Mouse (Mus musculus) liver, embryonic 16.5 days (tissue): ENCODE results near the gene 1700001J03Rik. TPM values are rescaled to one million over a fixed set of nuclear protein-coding genes. Genes with fewer than 3 reads are reported as not detected.
"Not testable (repeated sequence)": the region's sequence is repeated elsewhere in the genome, so short reads cannot be mapped to it uniquely, and the experiment has no call there.

Experiments used
- ATAC-seq: fragments of 200-750 bp; cut with Nextera tagmentation; 2 replicates; pipeline ENCODE4 v1.8.0; 2017; ENCODE audit warnings: low read depth, mild to moderate bottlenecking, moderate number of reproducible peaks, moderate library complexity
- H3K27ac ChIP-seq: fragments of 300-500 bp; sonication (generic); 2 replicates; pipeline ENCODE4 v1.5.1; 2014; ENCODE audit warnings: mild to moderate bottlenecking, low read length
- H3K27me3 ChIP-seq: fragments of 300-500 bp; sonication (generic); 2 replicates; pipeline ENCODE4 v1.6.1; 2014; ENCODE audit warnings: low read depth, low read length, mixed read lengths; ENCODE audit not compliant: control insufficient read depth, insufficient read depth
- H3K36me3 ChIP-seq: fragments of 300-500 bp; sonication (generic); 2 replicates; pipeline ENCODE4 v1.6.1; 2014; ENCODE audit warnings: mild to moderate bottlenecking; ENCODE audit not compliant: control insufficient read depth, insufficient read depth
- H3K4me1 ChIP-seq: fragments of 300-500 bp; sonication (generic); 2 replicates; pipeline ENCODE4 v1.6.1; 2014; ENCODE audit warnings: low read depth, low read length, mixed read lengths; ENCODE audit not compliant: control insufficient read depth
- H3K4me2 ChIP-seq: fragments of 300-500 bp; sonication (generic); 2 replicates; pipeline ENCODE4 v1.6.1; 2014; ENCODE audit warnings: low read depth, low read length, mixed read lengths
- H3K4me3 ChIP-seq: fragments of 300-500 bp; sonication (generic); 2 replicates; pipeline ENCODE4 v1.5.1; 2014; ENCODE audit warnings: low read depth, mild to moderate bottlenecking, low read length
- H3K9ac ChIP-seq: fragments of 300-500 bp; sonication (generic); 2 replicates; pipeline ENCODE4 v1.6.1; 2014; ENCODE audit warnings: low read depth, low read length
- H3K9me3 ChIP-seq: fragments of 300-500 bp; sonication (generic); replicated peaks from 2 replicates; pipeline ENCODE4 v1.6.1; 2016; ENCODE audit warnings: low read length; ENCODE audit not compliant: control insufficient read depth
- WGBS: fragments of 180-500 bp; shearing (Covaris S2); extraction: QIAGEN DNeasy Blood & Tissue Kit; methylation state at CpG from one replicate; pipeline ENCODE4 v1.1.7; 2014; ENCODE audit not compliant: insufficient replicate concordance; 5-methylcytosine and 5-hydroxymethylcytosine counted together
- polyA plus RNA-seq: library from polyadenylated mRNA; unstranded; fragments of >200 nt; fragmentation: Nextera tagmentation; extraction: Ambion mirVana; gene quantifications from 2 replicates; pipeline ENCODE4 v1.2.1, GENCODE M21; 2015

1700001J03Rik gene
- polyA plus RNA-seq, result not detected in 2 replicates

GRCm38 (mm10) chr5:146185204-146185603 lies at the start of gene 1700001J03Rik:
TSS of gene 1700001J03Rik (minus strand) at chr5:146185304.
- not testable (repeated sequence) for ATAC-seq, H3K27ac ChIP-seq, H3K27me3 ChIP-seq, H3K4me3 ChIP-seq, H3K4me1 ChIP-seq, H3K9me3 ChIP-seq, H3K9ac ChIP-seq, H3K36me3 ChIP-seq, H3K4me2 ChIP-seq
- 69% methylated on average over 4 of the region's 4 CpGs for WGBS

GRCm38 (mm10) chr5:146234336-146234735 lies 49.2 kb upstream of the 1700001J03Rik start:
- 10% methylated on average over 1 of the region's 1 CpGs for WGBS

GRCm38 (mm10) chr5:146232816-146233215 lies 47.7 kb upstream of the 1700001J03Rik start:
- WGBS, result 46% methylated on average over 11 of the region's 11 CpGs
- Histone ChIP-seq H3K27me3 (no peaks in the 10 kb centered on the region), H3K4me1 (peaks cover 40% of the 10 kb centered on the region), H3K4me2 (peak overlapping the region; percentile 64), H3K9ac (peak overlapping the region; percentile 94), H3K9me3 (no peaks in the 10 kb centered on the region), H3K27ac (peak overlapping the region; percentile 70), H3K36me3 (no peaks in the 10 kb centered on the region; the same call in 1 of the 2 replicates), H3K4me3 (peak overlapping the region; percentile 93)
- no peak for ATAC-seq

More at GRCm38 (mm10) chr5:146234336-146234735, 49.2 kb upstream of the 1700001J03Rik start:
- Histone ChIP-seq H3K4me1 (peaks cover 46% of the 10 kb centered on the region), H3K9ac (peak overlapping the region; percentile 47; the same call in 1 of the 2 replicates), H3K27me3 (no peaks in the 10 kb centered on the region), H3K9me3 (no peaks in the 10 kb centered on the region), H3K27ac (peak overlapping the region; percentile 47; the same call in 1 of the 2 replicates), H3K4me2 (peak overlapping the region; percentile 62), H3K36me3 (no peaks in the 10 kb centered on the region; the same call in 1 of the 2 replicates), H3K4me3 (peak overlapping the region; percentile 42)
- ATAC-seq, result peak; percentile 22

GRCm38 (mm10) chr5:146232056-146232675 lies 47.1 kb upstream of the 1700001J03Rik start:
- Histone ChIP-seq H3K9ac (peak overlapping the region; percentile 94), H3K27ac (peak overlapping the region; percentile 98), H3K27me3 (no peaks in the 10 kb centered on the region), H3K36me3 (no peaks in the 10 kb centered on the region), H3K9me3 (no peaks in the 10 kb centered on the region), H3K4me1 (peaks cover 34% of the 10 kb centered on the region), H3K4me2 (peak overlapping the region; percentile 64), H3K4me3 (peak overlapping the region; percentile 93)
- WGBS, result 30% methylated on average over 6 of the region's 6 CpGs
- no peak for ATAC-seq

GRCm38 (mm10) chr5:146231655-146231996 lies 46.5 kb upstream of the 1700001J03Rik start:
- H3K27me3 ChIP-seq, result no peaks in the 10 kb centered on the region
- H3K4me1 ChIP-seq, result peaks cover 28% of the 10 kb centered on the region
- under 1% methylated on average over 19 of the region's 19 CpGs for WGBS
- peak; percentile 16 for ATAC-seq
- peak overlapping the region; percentile 94 for H3K9ac ChIP-seq
- H3K9me3 ChIP-seq, result no peaks in the 10 kb centered on the region
- peak overlapping the region; percentile 64 for H3K4me2 ChIP-seq
- peak overlapping the region; percentile 98 for H3K27ac ChIP-seq
- peak overlapping the region; percentile 93 for H3K4me3 ChIP-seq
- H3K36me3 ChIP-seq, result no peaks in the 10 kb centered on the region

GRCm38 (mm10) chr5:146230864-146231654 lies 46.0 kb upstream of the 1700001J03Rik start, which contains the start of gene Cdk8:
TSS of gene Cdk8 (plus strand) at chr5:146231230.
- Histone ChIP-seq H3K4me3 (peak within 1 kb of the TSS; percentile 93), H3K27ac (peak within 1 kb of the TSS; percentile 98), H3K4me2 (peak within 1 kb of the TSS; percentile 64), H3K9me3 (no peaks in the 10 kb centered on the region), H3K27me3 (no peaks in the 10 kb centered on the region), H3K9ac (peak within 1 kb of the TSS; percentile 94), H3K36me3 (no peaks in the 10 kb centered on the region), H3K4me1 (peaks cover 23% of the 10 kb centered on the region)
- under 1% methylated on average over 97 of the region's 102 CpGs for WGBS
- peak; percentile 92 for ATAC-seq

GRCm38 (mm10) chr5:146229869-146230650 lies 45.0 kb upstream of the 1700001J03Rik start:
- no peaks in the 10 kb centered on the region for H3K27me3 ChIP-seq
- peak overlapping the region; percentile 94 for H3K9ac ChIP-seq
- H3K4me1 ChIP-seq, result peaks cover 13% of the 10 kb centered on the region
- no peaks in the 10 kb centered on the region for H3K36me3 ChIP-seq
- peak overlapping the region; percentile 93 for H3K4me3 ChIP-seq
- H3K9me3 ChIP-seq, result no peaks in the 10 kb centered on the region
- WGBS, result 48% methylated on average over 17 of the region's 17 CpGs
- peak overlapping the region; percentile 98 for H3K27ac ChIP-seq
- no peak for ATAC-seq
- H3K4me2 ChIP-seq, result peak overlapping the region; percentile 64

GRCm38 (mm10) chr5:146227496-146227895 lies 42.4 kb upstream of the 1700001J03Rik start:
- H3K4me3 ChIP-seq, result no peak overlapping the region
- no peaks in the 10 kb centered on the region for H3K27me3 ChIP-seq
- H3K4me1 ChIP-seq, result no peaks in the 10 kb centered on the region; the same call in 1 of the 2 replicates
- no peaks in the 10 kb centered on the region for H3K36me3 ChIP-seq
- 70% methylated on average over 8 of the region's 8 CpGs for WGBS
- no peaks in the 10 kb centered on the region for H3K9me3 ChIP-seq
- ATAC-seq, result no peak
- H3K27ac ChIP-seq, result no peak overlapping the region
- H3K9ac ChIP-seq, result no peak overlapping the region
- H3K4me2 ChIP-seq, result no peak overlapping the region
